Comparison of ENCODE assay signal across 9 mouse cellular contexts in genomic region chr17:71980518-71981145, GRCm38 (mm10).
A peak's percentile ranks its signal among the peaks of the same experiment; 100 is the strongest.
DNase-seq lines count a peak whose midpoint lies in the region; ATAC-seq and TF ChIP-seq lines count a peak whose summit lies in the region.
"Had no signal": no experiment of that assay in that cellular context is flagged by ENCODE, and none has a peak within 500 bp of the region (broad histone marks: within the 10 kb centered on the region; RNA-seq: fewer than 3 reads in every experiment).

No protein-coding gene starts in this region.

- peaks cover 14% of the 10 kb centered on the region for H3K4me1 ChIP-seq in embryonic facial prominence, embryonic 13.5 days
- no peaks in the 10 kb centered on the region for H3K4me1 ChIP-seq in hindbrain, postnatal 0 days (ENCODE audit: insufficient read depth, low read length)
- H3K4me1 ChIP-seq in neural tube, embryonic 12.5 days = peaks cover 12% of the 10 kb centered on the region; the same call in 1 of the 2 replicates

- ATAC-seq in embryonic facial prominence, embryonic 13.5 days (ENCODE audit: insufficient number of reproducible peaks, insufficient read depth, low FRiP score, low TSS enrichment, low read depth) = peak; percentile 78; the same call in 1 of the 2 replicates
- ATAC-seq in hindbrain, postnatal 0 days = peak; percentile 95
- peak; percentile 90 for ATAC-seq in neural tube, embryonic 12.5 days (ENCODE audit: low FRiP score, low read depth)

- 16% methylated on average over 3 of the region's 3 CpGs for WGBS in embryonic facial prominence, embryonic 13.5 days
- WGBS in hindbrain, postnatal 0 days = 15% methylated on average over 3 of the region's 3 CpGs
- WGBS in neural tube, embryonic 12.5 days = 28% methylated on average over 3 of the region's 3 CpGs

- H3K36me3 ChIP-seq in embryonic facial prominence, embryonic 13.5 days = no peaks in the 10 kb centered on the region
- H3K36me3 ChIP-seq in hindbrain, postnatal 0 days (ENCODE audit: insufficient read depth, low read length) = no peaks in the 10 kb centered on the region
- no peaks in the 10 kb centered on the region for H3K36me3 ChIP-seq in neural tube, embryonic 12.5 days

- H3K4me2 ChIP-seq in embryonic facial prominence, embryonic 13.5 days = no peak overlapping the region
- no peak overlapping the region for H3K4me2 ChIP-seq in hindbrain, postnatal 0 days (ENCODE audit: low read depth, low read length)
- H3K4me2 ChIP-seq in neural tube, embryonic 12.5 days (replicated peaks) = no peak overlapping the region

- H3K27ac ChIP-seq in embryonic facial prominence, embryonic 13.5 days = peak overlapping the region; percentile 80
- peak overlapping the region; percentile 38; the same call in 1 of the 2 replicates for H3K27ac ChIP-seq in hindbrain, postnatal 0 days
- no peak overlapping the region for H3K27ac ChIP-seq in neural tube, embryonic 12.5 days

- no peak for TF ChIP-seq CTCF in hindbrain, postnatal 0 days (IDR thresholded peaks at IDR 0.05; ENCODE audit: low read depth)

- no peak overlapping the region for H3K4me3 ChIP-seq in embryonic facial prominence, embryonic 13.5 days
- no peak overlapping the region for H3K4me3 ChIP-seq in hindbrain, postnatal 0 days (ENCODE audit: low read length)
- no peak overlapping the region for H3K4me3 ChIP-seq in neural tube, embryonic 12.5 days

- no peaks in the 10 kb centered on the region for H3K27me3 ChIP-seq in embryonic facial prominence, embryonic 13.5 days
- no peaks in the 10 kb centered on the region for H3K27me3 ChIP-seq in hindbrain, postnatal 0 days (ENCODE audit: insufficient read depth, low read length)
- no peaks in the 10 kb centered on the region for H3K27me3 ChIP-seq in neural tube, embryonic 12.5 days (replicated peaks)

- H3K9me3 ChIP-seq in embryonic facial prominence, embryonic 13.5 days = no peaks in the 10 kb centered on the region
- H3K9me3 ChIP-seq in hindbrain, postnatal 0 days (ENCODE audit: low read length) = no peaks in the 10 kb centered on the region
- H3K9me3 ChIP-seq in neural tube, embryonic 12.5 days = no peaks in the 10 kb centered on the region

- H3K9ac ChIP-seq in embryonic facial prominence, embryonic 13.5 days = no peak overlapping the region
- no peak overlapping the region for H3K9ac ChIP-seq in hindbrain, postnatal 0 days (replicated peaks; ENCODE audit: low read length)
- H3K9ac ChIP-seq in neural tube, embryonic 12.5 days = no peak overlapping the region

- peak; percentile 39 for DNase-seq in kidney, adult 11 months
- DNase-seq in kidney, adult 8-10 months = no peak
- peak; percentile 69 for DNase-seq in hindbrain, postnatal 0 days (ENCODE audit: low spot score)
- DNase-seq in spleen, postnatal 14 days (ENCODE audit: low spot score in 2 of 2) = no peak
- DNase-seq in layer of hippocampus, adult 18-20 months (ENCODE audit: low spot score in 2 of 2) = no peak
- no peak for DNase-seq in right cerebral cortex, postnatal 25 days
- DNase-seq: thymus, postnatal 14 days had no signal

Comparison
In these comparisons a context has a peak if more than half of its experiments do, and no peak if none do; other contexts are left out.
1. DNase-seq: peak in kidney, adult 11 months (single experiment) and hindbrain, postnatal 0 days (single experiment); none in kidney, adult 8-10 months (0 of 2), spleen, postnatal 14 days (0 of 2), layer of hippocampus, adult 18-20 months (0 of 2) and right cerebral cortex, postnatal 25 days (single experiment).
2. Peak in every context shown above with its lines, with median percentiles within 50 percentile points of each other: ATAC-seq.